Mouse (Mus musculus) embryo, embryonic 11.5 days (tissue): ENCODE data around the gene Arfgef2.

Experiments
- DNase-seq: peaks from one replicate; pipeline ENCODE4 v3.0.0-alpha.2; 2012; ENCODE audit warnings: low read depth, low spot score

Gene Arfgef2

GRCm38 (mm10) chr2:166805250-166806172, at the start of gene Arfgef2:
TSS of gene Arfgef2 (plus strand) at chr2:166805588.
- peak; percentile 91 for DNase-seq

- DNase-seq: no peak
Observed at GRCm38 (mm10) chr2:166757969-166758368, 47.4 kb upstream of the Arfgef2 start.

- no peak for DNase-seq
Observed at GRCm38 (mm10) chr2:166764051-166764450, 41.3 kb upstream of the Arfgef2 start.

- DNase-seq: no peak
Observed at GRCm38 (mm10) chr2:166767591-166767990, 37.8 kb upstream of the Arfgef2 start.

GRCm38 (mm10) chr2:166771396-166771795, 34.0 kb upstream of the Arfgef2 start:
- DNase-seq: no peak

GRCm38 (mm10) chr2:166773587-166773986, 31.8 kb upstream of the Arfgef2 start:
- no peak for DNase-seq

GRCm38 (mm10) chr2:166774275-166774674, 31.1 kb upstream of the Arfgef2 start:
- no peak for DNase-seq

GRCm38 (mm10) chr2:166775357-166775893, 30.0 kb upstream of the Arfgef2 start:
- DNase-seq: no peak

- no peak for DNase-seq
Observed at GRCm38 (mm10) chr2:166776272-166776671, 29.1 kb upstream of the Arfgef2 start.

- no peak for DNase-seq
Observed at GRCm38 (mm10) chr2:166779956-166780355, 25.4 kb upstream of the Arfgef2 start.

GRCm38 (mm10) chr2:166780980-166781578, 24.3 kb upstream of the Arfgef2 start:
- DNase-seq: no peak

GRCm38 (mm10) chr2:166784376-166784775, 21.0 kb upstream of the Arfgef2 start:
- no peak for DNase-seq

- DNase-seq: peak; percentile 91
Observed at GRCm38 (mm10) chr2:166786353-166787004, 18.9 kb upstream of the Arfgef2 start.

- DNase-seq: no peak
Observed at GRCm38 (mm10) chr2:166791738-166792137, 13.7 kb upstream of the Arfgef2 start.

- no peak for DNase-seq
Observed at GRCm38 (mm10) chr2:166792355-166792754, 13.0 kb upstream of the Arfgef2 start, which contains the start of gene Trp53rkb. TSS of gene Trp53rkb (plus strand) at chr2:166792531.

GRCm38 (mm10) chr2:166793542-166794214, 11.7 kb upstream of the Arfgef2 start:
- DNase-seq: peak; percentile 63

- no peak for DNase-seq
Observed at GRCm38 (mm10) chr2:166799615-166800472, 5.5 kb upstream of the Arfgef2 start.

- no peak for DNase-seq
Observed at GRCm38 (mm10) chr2:166800473-166800857, 4.9 kb upstream of the Arfgef2 start.

- no peak for DNase-seq
Observed at GRCm38 (mm10) chr2:166801436-166801835, 4.0 kb upstream of the Arfgef2 start.

GRCm38 (mm10) chr2:166803298-166803697, 2.1 kb upstream of the Arfgef2 start:
- no peak for DNase-seq
